Mouse (Mus musculus): Measurements from ENCODE around the gene Syp.

Syp gene

GRCm38 (mm10) chrX:7675001-7675380 is 36.7 kb downstream of the Syp start:
- no peak for TF ChIP-seq GATA4 (IDR thresholded peaks at IDR 0.05; ENCODE audit: insufficient replicate concordance, low read length)

GRCm38 (mm10) chrX:7678986-7679385 is 40.7 kb downstream of the Syp start:
- no peak for TF ChIP-seq GATA4 (IDR thresholded peaks at IDR 0.05; ENCODE audit: insufficient replicate concordance, low read length)

GRCm38 (mm10) chrX:7679405-7680056 is 41.3 kb downstream of the Syp start:
- no peak for TF ChIP-seq GATA4 (IDR thresholded peaks at IDR 0.05; ENCODE audit: insufficient replicate concordance, low read length)

- no peak for TF ChIP-seq GATA4 (IDR thresholded peaks at IDR 0.05; ENCODE audit: insufficient replicate concordance, low read length)
These were observed 41.8 kb downstream of the Syp start for GRCm38 (mm10) chrX:7680057-7680412.

- no peak for TF ChIP-seq GATA4 (IDR thresholded peaks at IDR 0.05; ENCODE audit: insufficient replicate concordance, low read length)
These were observed 42.6 kb downstream of the Syp start, which contains the start of gene Magix for GRCm38 (mm10) chrX:7680864-7681263. TSS of gene Magix (minus strand) at chrX:7681251.

GRCm38 (mm10) chrX:7688321-7688720 is 50.0 kb downstream of the Syp start:
- no peak for TF ChIP-seq GATA4 (IDR thresholded peaks at IDR 0.05; ENCODE audit: insufficient replicate concordance, low read length)

- TF ChIP-seq GATA4 (IDR thresholded peaks at IDR 0.05; ENCODE audit: insufficient replicate concordance, low read length): no peak
These were observed 52.2 kb downstream of the Syp start for GRCm38 (mm10) chrX:7690486-7690885.

- TF ChIP-seq GATA4 (IDR thresholded peaks at IDR 0.05; ENCODE audit: insufficient replicate concordance, low read length): no peak
These were observed 54.6 kb downstream of the Syp start for GRCm38 (mm10) chrX:7692862-7693261.

GRCm38 (mm10) chrX:7696520-7696919 is 58.2 kb downstream of the Syp start:
- no peak for TF ChIP-seq GATA4 (IDR thresholded peaks at IDR 0.05; ENCODE audit: insufficient replicate concordance, low read length)

- TF ChIP-seq GATA4 (IDR thresholded peaks at IDR 0.05; ENCODE audit: insufficient replicate concordance, low read length): no peak
These were observed 58.7 kb downstream of the Syp start, which contains the start of gene Gpkow for GRCm38 (mm10) chrX:7696954-7697381. TSS of gene Gpkow (plus strand) at chrX:7697131.

Data from liver, adult (tissue).